Mouse (Mus musculus) bone marrow, adult 2 months (tissue): ENCODE data around the gene Strc.

Source experiments
- CTCF ChIP-seq: fragments of 200-500 bp; IDR thresholded peaks from 2 replicates; pipeline ENCODE4 v1.5.1; 2011; ENCODE audit warnings: low read length, control low read depth; ENCODE audit not compliant: control insufficient read depth, insufficient read depth
- POLR2A ChIP-seq: fragments of 200-500 bp; IDR thresholded peaks from 2 replicates; pipeline ENCODE4 v1.6.1; 2011; ENCODE audit warnings: low read depth, mild to moderate bottlenecking, control low read depth, low read length, borderline replicate concordance; ENCODE audit not compliant: control insufficient read depth

- TF ChIP-seq POLR2A (no peak), CTCF (no peak)
Observed at GRCm38 (mm10) chr2:121323041-121323440, 63.9 kb downstream of the Strc start.
